Mouse (Mus musculus): ENCODE measurements around the gene Mfap3. TPM values are rescaled to one million over a fixed set of nuclear protein-coding genes. Genes with fewer than 3 reads are reported as not detected.

Gene Mfap3
- polyA plus RNA-seq, 1 experiment from 2014 or later, result 64.8 TPM

DNA sequence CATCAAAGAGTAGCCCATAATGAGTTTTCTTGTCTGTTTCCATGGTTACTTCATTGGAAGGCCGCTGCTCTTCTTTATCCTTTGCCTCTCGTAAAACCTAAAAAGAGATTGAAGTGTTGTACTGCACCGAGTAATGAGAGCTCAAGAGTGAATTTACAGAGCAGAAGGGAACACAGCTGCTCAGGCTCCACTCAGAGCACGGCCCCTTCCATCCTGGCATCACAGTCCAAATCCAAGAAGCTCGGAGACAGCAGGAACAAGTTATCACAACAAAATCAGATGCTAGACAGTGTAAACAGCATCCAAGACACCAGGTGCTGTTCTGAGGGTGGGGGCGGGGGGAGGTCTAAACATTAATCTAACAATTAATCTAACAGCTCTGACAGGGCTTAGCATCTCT, 11.6 kb upstream of the Mfap3 start:
- peak; percentile 37; the same call in 1 of the 2 replicates for ATAC-seq (replicated peaks)
- H3K9me3 ChIP-seq, result no peaks in the 10 kb centered on the region
- no peak overlapping the region for H3K4me2 ChIP-seq
- no peak overlapping the region for H3K4me3 ChIP-seq
- H3K9ac ChIP-seq, result no peak overlapping the region
- WGBS, result 26% methylated on average over 6 of the region's 6 CpGs
- peaks cover 37% of the 10 kb centered on the region for H3K36me3 ChIP-seq (replicated peaks)
- H3K4me1 ChIP-seq, result no peaks in the 10 kb centered on the region
- H3K27ac ChIP-seq, result peak overlapping the region; percentile 63
- no peaks in the 10 kb centered on the region for H3K27me3 ChIP-seq (replicated peaks)

DNA sequence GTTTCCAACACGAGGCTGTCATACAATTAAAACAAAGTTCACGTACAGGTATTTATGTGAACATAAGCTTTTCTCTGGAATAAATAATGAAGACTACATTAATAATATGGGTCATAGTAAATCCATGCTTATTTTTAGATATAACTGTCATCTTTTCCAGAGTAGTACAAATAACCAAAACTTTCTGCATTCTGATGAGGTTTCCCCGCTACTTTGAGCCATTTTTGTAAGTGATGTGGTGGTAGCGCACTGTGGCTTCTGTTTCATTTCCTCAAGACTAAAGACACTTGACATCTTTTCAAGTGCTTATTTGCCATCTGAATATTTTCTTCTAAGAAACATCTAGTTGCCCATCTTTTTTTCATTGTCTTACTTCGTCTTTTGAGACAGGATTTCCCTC, 3.2 kb upstream of the Mfap3 start:
- WGBS, result 92% methylated on average over 5 of the region's 5 CpGs
- H3K36me3 ChIP-seq (replicated peaks), result peaks cover 21% of the 10 kb centered on the region; the same call in 1 of the 2 replicates

DNA sequence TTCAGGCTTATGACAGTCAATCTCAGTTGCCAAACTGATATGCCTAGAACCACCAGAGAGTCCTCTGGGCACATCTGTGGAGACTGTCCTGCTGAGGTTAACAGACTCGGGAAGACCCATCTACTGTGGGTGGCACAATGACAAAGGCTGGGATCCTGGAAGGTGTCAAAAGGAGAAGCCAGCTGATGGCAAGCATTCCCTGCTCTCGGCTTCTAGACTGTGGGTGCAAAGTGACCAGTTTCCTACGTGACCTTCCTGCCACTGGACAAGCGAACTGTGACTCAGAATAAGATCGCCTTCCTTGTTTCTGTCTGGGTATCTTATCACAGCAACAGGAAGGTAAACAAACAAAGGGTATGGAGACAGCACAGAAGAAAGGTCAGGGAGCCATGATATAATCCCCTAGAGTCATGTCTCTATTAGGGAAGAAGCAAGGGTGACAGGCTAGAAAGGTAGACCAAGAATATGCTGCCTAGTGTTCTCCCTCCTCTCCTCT, 1.5 kb upstream of the Mfap3 start:
- ATAC-seq (replicated peaks), result no peak
- Histone ChIP-seq H3K4me3 (peak overlapping the region; percentile 100; the same call in 1 of the 2 replicates), H3K9me3 (no peaks in the 10 kb centered on the region), H3K9ac (no peak overlapping the region), H3K4me1 (peaks cover 32% of the 10 kb centered on the region), H3K4me2 (peak overlapping the region; percentile 52), H3K36me3 (replicated peaks) (peaks cover 13% of the 10 kb centered on the region), H3K27me3 (replicated peaks) (no peaks in the 10 kb centered on the region), H3K27ac (no peak overlapping the region)
- WGBS, result 62% methylated on average over 5 of the region's 5 CpGs

More for the DNA sequence above, 3.2 kb upstream of the Mfap3 start:
- Histone ChIP-seq H3K4me1 (peaks cover 31% of the 10 kb centered on the region), H3K27ac (no peak overlapping the region), H3K9ac (no peak overlapping the region), H3K9me3 (no peaks in the 10 kb centered on the region), H3K4me3 (no peak overlapping the region), H3K27me3 (replicated peaks) (no peaks in the 10 kb centered on the region), H3K4me2 (no peak overlapping the region)
- no peak for ATAC-seq (replicated peaks)

DNA sequence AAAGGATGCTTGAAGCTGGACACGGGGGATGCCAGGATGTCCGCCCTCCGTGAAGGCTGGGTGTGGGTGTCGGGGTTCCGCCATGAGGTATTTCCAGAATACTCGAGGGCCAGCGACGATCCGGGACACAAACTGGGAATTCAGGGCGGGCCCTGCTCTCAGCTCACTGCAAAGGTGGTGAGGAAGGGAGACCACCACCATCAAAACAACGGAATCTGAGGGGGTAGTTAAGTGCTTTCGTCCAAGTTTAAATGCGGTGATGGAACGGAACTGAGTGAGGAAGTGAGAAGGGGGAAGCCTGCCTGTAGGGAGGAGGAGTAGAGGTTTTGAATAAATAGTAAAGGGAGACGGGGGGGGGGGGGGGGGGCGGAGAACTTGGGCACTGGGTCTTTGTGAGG, 286 bp downstream of the Mfap3 start:
- Histone ChIP-seq H3K9me3 (no peaks in the 10 kb centered on the region), H3K27me3 (replicated peaks) (no peaks in the 10 kb centered on the region), H3K4me1 (peaks cover 32% of the 10 kb centered on the region), H3K27ac (peak overlapping the region; percentile 89), H3K9ac (peak overlapping the region; percentile 92), H3K4me2 (peak overlapping the region; percentile 52), H3K4me3 (peak overlapping the region; percentile 100), H3K36me3 (replicated peaks) (peaks cover 8% of the 10 kb centered on the region; the same call in 1 of the 2 replicates)
- 0% methylated on average over 15 of the region's 16 CpGs for WGBS
- ATAC-seq (replicated peaks), result peak; percentile 74

DNA sequence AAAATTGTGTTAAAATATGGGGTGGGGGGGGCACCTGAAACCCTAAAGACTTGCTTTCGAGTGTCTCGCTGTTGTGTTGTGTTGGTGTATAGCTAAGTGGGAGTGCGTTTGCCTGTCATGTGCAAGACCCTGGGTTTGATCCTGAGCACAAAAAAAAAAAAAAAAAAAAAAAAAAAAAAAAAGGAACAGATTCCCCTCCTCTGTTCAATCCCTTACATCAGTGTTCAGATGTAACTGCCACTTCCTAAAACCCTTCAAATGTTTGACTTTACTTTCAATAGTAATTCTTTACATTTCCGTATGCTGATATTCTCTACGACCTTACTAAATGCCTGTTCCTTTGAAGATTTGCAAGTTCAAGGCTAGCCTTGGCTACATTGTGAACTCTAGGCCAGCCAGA, 840 bp downstream of the Mfap3 start:
- H3K4me3 ChIP-seq, result peak overlapping the region; percentile 100
- WGBS, result 76% methylated on average over 5 of the region's 5 CpGs
- H3K4me2 ChIP-seq, result peak overlapping the region; percentile 52
- peaks cover 32% of the 10 kb centered on the region for H3K4me1 ChIP-seq
- no peaks in the 10 kb centered on the region for H3K27me3 ChIP-seq (replicated peaks)
- H3K9me3 ChIP-seq, result no peaks in the 10 kb centered on the region
- peak overlapping the region; percentile 92 for H3K9ac ChIP-seq
- no peak overlapping the region for H3K27ac ChIP-seq
- H3K36me3 ChIP-seq (replicated peaks), result peaks cover 8% of the 10 kb centered on the region; the same call in 1 of the 2 replicates
- no peak for ATAC-seq (replicated peaks)

DNA sequence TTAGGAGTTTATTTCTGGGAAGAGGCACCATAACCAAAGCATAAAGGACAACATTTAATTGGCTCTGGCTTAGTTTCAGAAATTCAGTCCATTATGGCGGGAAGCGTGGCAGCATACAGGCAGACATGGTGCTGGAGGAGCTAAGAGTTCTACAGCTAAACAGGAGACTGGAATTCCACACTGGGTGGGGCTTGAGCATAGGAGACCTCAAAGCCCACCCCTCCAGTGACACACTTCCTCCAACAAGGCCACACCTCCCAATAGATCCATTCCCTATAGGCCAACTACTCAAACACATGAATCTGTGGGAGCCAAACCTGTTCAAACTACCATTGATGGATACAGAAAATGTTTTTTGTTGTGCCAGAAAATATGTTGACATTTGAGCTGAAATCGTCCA, 2.7 kb downstream of the Mfap3 start:
- peaks cover 26% of the 10 kb centered on the region for H3K4me1 ChIP-seq
- no peak overlapping the region for H3K27ac ChIP-seq
- H3K4me2 ChIP-seq, result no peak overlapping the region
- no peaks in the 10 kb centered on the region for H3K27me3 ChIP-seq (replicated peaks)
- no peak overlapping the region for H3K9ac ChIP-seq
- H3K4me3 ChIP-seq, result no peak overlapping the region
- H3K9me3 ChIP-seq, result no peaks in the 10 kb centered on the region
- no peak for ATAC-seq (replicated peaks)
- 92% methylated on average over 3 of the region's 3 CpGs for WGBS
- H3K36me3 ChIP-seq (replicated peaks), result peaks cover 8% of the 10 kb centered on the region; the same call in 1 of the 2 replicates

DNA sequence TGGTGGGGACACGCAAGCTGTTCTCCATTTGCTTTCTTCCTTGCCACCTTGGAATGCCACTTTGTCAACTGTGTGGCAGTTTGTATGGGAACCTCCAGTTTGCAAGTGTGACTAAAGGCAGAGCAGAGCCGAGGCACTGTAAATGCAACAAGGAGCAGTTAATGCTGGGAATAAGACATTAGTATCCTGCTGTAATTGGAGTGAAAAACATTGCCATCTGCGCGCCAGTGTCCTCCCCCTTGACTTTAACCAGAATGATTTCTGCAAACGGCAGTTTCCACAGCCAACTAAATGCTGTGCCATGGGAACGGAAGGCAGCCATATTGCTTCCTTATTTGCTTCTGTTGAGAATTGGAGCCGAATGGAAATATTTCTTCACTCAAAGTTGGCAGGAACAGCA, 3.6 kb downstream of the Mfap3 start:
- Histone ChIP-seq H3K4me3 (no peak overlapping the region), H3K36me3 (replicated peaks) (peaks cover 8% of the 10 kb centered on the region; the same call in 1 of the 2 replicates), H3K9ac (no peak overlapping the region), H3K4me1 (peaks cover 19% of the 10 kb centered on the region), H3K27me3 (replicated peaks) (no peaks in the 10 kb centered on the region), H3K4me2 (no peak overlapping the region), H3K27ac (no peak overlapping the region), H3K9me3 (no peaks in the 10 kb centered on the region)
- no peak for ATAC-seq (replicated peaks)
- 92% methylated on average over 7 of the region's 7 CpGs for WGBS

DNA sequence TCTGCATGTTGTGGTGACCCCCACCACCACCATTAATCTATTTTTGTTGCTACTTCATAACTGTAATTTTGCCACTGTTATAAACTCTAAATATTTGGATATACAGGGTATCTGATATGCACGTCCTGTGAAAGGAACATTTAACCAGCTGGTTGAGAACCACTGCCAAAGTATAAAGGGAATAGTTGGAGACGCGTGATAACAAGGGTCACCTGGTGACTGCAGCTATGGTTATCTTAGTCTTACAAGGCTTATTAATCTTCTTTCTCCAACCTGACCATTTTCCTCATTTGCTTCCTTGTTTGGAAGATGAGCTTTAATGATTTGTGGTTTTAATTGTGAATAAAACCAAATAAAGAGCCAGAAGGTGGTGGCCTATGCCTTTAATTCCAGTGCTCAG, 5.0 kb downstream of the Mfap3 start:
- no peaks in the 10 kb centered on the region for H3K27me3 ChIP-seq (replicated peaks)
- H3K4me1 ChIP-seq, result peaks cover 11% of the 10 kb centered on the region
- H3K27ac ChIP-seq, result no peak overlapping the region
- WGBS, result 93% methylated on average over 3 of the region's 3 CpGs
- no peaks in the 10 kb centered on the region for H3K9me3 ChIP-seq
- no peak overlapping the region for H3K4me2 ChIP-seq
- no peak overlapping the region for H3K4me3 ChIP-seq
- no peak for ATAC-seq (replicated peaks)
- no peak overlapping the region for H3K9ac ChIP-seq
- H3K36me3 ChIP-seq (replicated peaks), result peaks cover 8% of the 10 kb centered on the region

DNA sequence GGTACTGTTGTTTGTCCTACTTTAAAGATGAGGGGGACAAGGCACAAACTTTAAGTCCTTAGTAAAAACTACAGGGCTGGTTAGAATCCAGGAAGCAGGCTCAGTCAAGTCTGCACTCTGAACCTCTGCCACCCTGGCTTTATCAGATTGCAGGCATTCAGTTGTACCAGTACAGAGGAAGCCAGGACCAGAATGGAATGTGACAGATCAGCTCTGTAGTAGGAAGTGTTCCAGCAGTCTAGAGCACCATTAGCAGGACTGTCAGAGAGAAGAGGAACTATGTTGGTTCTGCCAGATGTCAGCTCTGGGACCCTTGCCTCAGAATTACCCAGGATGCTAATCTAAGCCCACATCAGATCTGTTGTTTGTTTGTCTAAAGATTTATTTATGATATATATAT, 6.1 kb downstream of the Mfap3 start:
- Histone ChIP-seq H3K9ac (no peak overlapping the region), H3K27me3 (replicated peaks) (no peaks in the 10 kb centered on the region), H3K36me3 (replicated peaks) (peaks cover 11% of the 10 kb centered on the region), H3K4me2 (no peak overlapping the region), H3K4me1 (peaks cover 5% of the 10 kb centered on the region; the same call in 1 of the 2 replicates), H3K27ac (no peak overlapping the region), H3K9me3 (no peaks in the 10 kb centered on the region), H3K4me3 (no peak overlapping the region)
- ATAC-seq (replicated peaks), result no peak

DNA sequence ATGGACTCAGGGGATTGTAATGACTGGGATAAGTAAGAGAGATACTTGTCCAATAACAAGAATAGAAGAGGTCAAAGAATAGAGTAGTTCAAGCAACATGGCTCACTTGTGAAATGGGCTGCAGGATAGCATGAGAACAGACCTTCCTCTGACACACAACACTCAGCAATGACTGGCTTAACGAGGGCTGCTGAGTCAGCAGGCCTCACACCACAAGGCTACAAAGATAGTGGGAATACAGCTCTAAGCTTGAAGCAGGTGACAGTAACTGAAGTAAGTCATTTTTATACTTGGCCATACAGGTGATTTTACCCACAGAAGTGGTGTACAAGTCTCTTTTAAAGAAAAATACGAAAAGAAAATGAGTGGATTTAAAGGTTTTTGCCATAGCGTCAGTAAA, 7.4 kb downstream of the Mfap3 start:
- Histone ChIP-seq H3K9me3 (no peaks in the 10 kb centered on the region), H3K27me3 (replicated peaks) (no peaks in the 10 kb centered on the region)
- WGBS, result 87% methylated on average over 3 of the region's 3 CpGs

DNA sequence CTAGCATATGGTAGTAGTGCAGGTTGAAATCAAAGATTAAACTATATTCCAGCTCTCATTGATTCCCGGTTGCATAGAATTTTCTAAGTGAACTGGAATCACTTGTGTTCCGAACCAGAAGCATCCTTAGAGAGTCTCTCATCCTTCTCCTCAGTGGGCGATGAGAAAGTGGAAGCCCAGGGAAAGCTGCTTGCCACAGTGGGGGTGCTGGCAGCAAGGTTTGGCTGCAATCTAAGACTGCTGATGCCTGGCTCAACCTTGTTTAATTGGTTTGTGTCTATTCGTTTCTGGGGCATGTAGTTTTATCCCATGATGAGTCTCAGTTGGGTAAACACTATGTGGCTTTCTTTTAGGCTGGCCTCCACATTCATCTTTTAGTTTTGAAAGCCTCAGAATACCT, 9.0 kb downstream of the Mfap3 start:
- ATAC-seq (replicated peaks), result no peak
- Histone ChIP-seq H3K27ac (no peak overlapping the region), H3K4me2 (no peak overlapping the region), H3K9ac (no peak overlapping the region), H3K36me3 (replicated peaks) (peaks cover 15% of the 10 kb centered on the region), H3K27me3 (replicated peaks) (no peaks in the 10 kb centered on the region), H3K9me3 (no peaks in the 10 kb centered on the region), H3K4me1 (peaks cover 20% of the 10 kb centered on the region), H3K4me3 (no peak overlapping the region)
- 82% methylated on average over 4 of the region's 4 CpGs for WGBS

More for the DNA sequence above, 7.4 kb downstream of the Mfap3 start:
- H3K27ac ChIP-seq, result no peak overlapping the region
- ATAC-seq (replicated peaks), result no peak
- no peak overlapping the region for H3K4me2 ChIP-seq
- peaks cover 21% of the 10 kb centered on the region for H3K36me3 ChIP-seq (replicated peaks)
- no peak overlapping the region for H3K9ac ChIP-seq
- peaks cover 5% of the 10 kb centered on the region for H3K4me1 ChIP-seq
- no peak overlapping the region for H3K4me3 ChIP-seq

DNA sequence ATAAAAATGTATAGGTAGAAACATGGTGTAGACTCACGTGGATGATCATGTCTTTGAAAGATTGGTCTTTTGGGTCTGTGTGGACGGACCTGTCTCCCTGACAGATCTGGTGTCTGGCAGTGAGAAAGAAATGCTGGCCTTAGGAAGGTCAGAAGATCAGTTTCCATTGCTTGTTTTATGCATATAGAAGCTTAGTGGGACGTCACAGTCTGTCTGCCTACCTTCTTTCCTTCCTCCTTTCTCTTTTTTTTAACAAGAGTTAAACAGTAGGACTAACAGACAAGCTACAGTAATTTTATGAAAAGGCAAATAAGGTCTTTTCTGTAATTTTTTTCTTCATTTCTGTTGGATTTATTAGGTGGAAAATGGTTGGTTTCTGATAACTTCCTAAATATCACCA, 10.6 kb downstream of the Mfap3 start:
- WGBS, result 94% methylated on average over 3 of the region's 3 CpGs
- no peak overlapping the region for H3K27ac ChIP-seq
- no peaks in the 10 kb centered on the region for H3K9me3 ChIP-seq
- H3K4me3 ChIP-seq, result no peak overlapping the region
- peaks cover 20% of the 10 kb centered on the region for H3K4me1 ChIP-seq
- no peak for ATAC-seq (replicated peaks)
- H3K4me2 ChIP-seq, result no peak overlapping the region
- no peak overlapping the region for H3K9ac ChIP-seq
- peaks cover 19% of the 10 kb centered on the region for H3K36me3 ChIP-seq (replicated peaks)
- H3K27me3 ChIP-seq (replicated peaks), result no peaks in the 10 kb centered on the region

DNA sequence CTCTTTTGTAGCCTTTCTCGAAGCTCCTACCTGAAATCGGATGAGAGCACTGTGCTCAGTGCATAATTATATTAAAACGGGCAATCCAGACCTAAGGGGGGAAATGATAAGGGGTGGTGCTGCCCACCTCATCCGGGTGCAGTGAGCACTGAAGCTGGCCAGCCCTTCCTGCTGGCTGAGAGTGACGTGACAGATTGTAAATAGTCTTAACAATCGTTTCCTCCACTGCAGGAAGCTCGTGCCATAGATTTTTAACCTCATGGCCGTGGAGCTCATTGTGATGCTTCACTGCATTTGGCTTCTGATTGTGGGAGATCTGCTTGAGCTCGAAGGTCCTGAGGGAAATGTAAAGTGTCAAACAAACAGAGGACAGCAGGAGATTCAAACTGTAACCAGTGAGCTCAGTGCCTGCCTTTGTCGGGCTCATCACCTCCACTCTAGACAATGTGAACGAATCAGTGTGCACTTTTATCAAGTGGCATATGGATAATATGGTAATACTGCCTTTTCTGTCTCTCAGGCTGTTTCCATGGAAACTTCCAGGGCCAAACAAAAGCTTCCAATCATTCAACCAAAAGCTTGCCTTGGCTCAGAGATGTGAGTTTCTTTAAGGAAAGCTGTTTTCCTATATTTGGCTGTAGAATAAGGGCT, 13.0 kb downstream of the Mfap3 start:
- ATAC-seq (replicated peaks), result peak; percentile 84
- H3K4me2 ChIP-seq, result no peak overlapping the region
- no peak overlapping the region for H3K4me3 ChIP-seq
- peaks cover 20% of the 10 kb centered on the region for H3K4me1 ChIP-seq
- no peaks in the 10 kb centered on the region for H3K9me3 ChIP-seq
- no peaks in the 10 kb centered on the region for H3K27me3 ChIP-seq (replicated peaks)
- 9% methylated on average over 11 of the region's 11 CpGs for whole genome bisulfite sequencing
- H3K27ac ChIP-seq, result peak overlapping the region; percentile 80
- H3K9ac ChIP-seq, result no peak overlapping the region
- H3K36me3 ChIP-seq (replicated peaks), result peaks cover 19% of the 10 kb centered on the region
